Mouse (Mus musculus) testis, adult 2 months (tissue): ENCODE measurements around the gene Angel2.

ENCODE experiments used
- CTCF ChIP-seq: fragments of 200-500 bp; IDR thresholded peaks from 2 replicates; pipeline ENCODE4 v1.5.1; 2012; ENCODE audit warnings: low read depth, mild to moderate bottlenecking, inconsistent platforms, low read length, moderate library complexity; ENCODE audit not compliant: control insufficient read depth, insufficient read depth, insufficient replicate concordance
- POLR2A ChIP-seq: fragments of 200-500 bp; IDR thresholded peaks from 2 replicates; pipeline ENCODE4 v1.6.1; 2012; ENCODE audit warnings: low read depth, mild to moderate bottlenecking, inconsistent platforms, low read length, moderate library complexity; ENCODE audit not compliant: control insufficient read depth

- no peak for TF ChIP-seq POLR2A
- TF ChIP-seq CTCF: no peak
These were observed 55.6 kb downstream of the Angel2 start for GRCm38 (mm10) chr1:190980470-190980869.
